Mouse (Mus musculus) T-helper 17 cell (primary cell): ENCODE results near the gene Mpz.

Source experiments
- in situ Hi-C, 2 experiments: fragments of 300-600 bp; cut with MboI, MseI; formaldehyde crosslinking; loops; 1 replicate in 1 of 2; 2 replicates in 1 of 2; pipeline ENCODE4 v1.15.1; 2025; ENCODE audit warnings: high pct_unique_total_duplicates in 2 of 2

Gene Mpz

GRCm38 (mm10) chr1:171184314-171184713, 33.8 kb downstream of the Mpz start:
- in situ Hi-C loops, result no loop called here

GRCm38 (mm10) chr1:171185655-171186054, 35.1 kb downstream of the Mpz start:
- in situ Hi-C loops, result no loop called here

GRCm38 (mm10) chr1:171187851-171188700, 37.6 kb downstream of the Mpz start:
- in situ Hi-C loops, result no loop called here

GRCm38 (mm10) chr1:171189046-171189445, 38.5 kb downstream of the Mpz start:
- in situ Hi-C loops, result no loop called here

GRCm38 (mm10) chr1:171189476-171190114, 39.1 kb downstream of the Mpz start:
- in situ Hi-C loops, result no loop called here

GRCm38 (mm10) chr1:171190832-171191231, 40.3 kb downstream of the Mpz start:
- in situ Hi-C loops, result no loop called here

GRCm38 (mm10) chr1:171192283-171192682, 41.8 kb downstream of the Mpz start:
- in situ Hi-C loops, result no loop called here

GRCm38 (mm10) chr1:171193093-171193840, 42.8 kb downstream of the Mpz start:
- in situ Hi-C loops, result no loop called here

GRCm38 (mm10) chr1:171193911-171194830, 43.7 kb downstream of the Mpz start:
- in situ Hi-C loops, result no loop called here

GRCm38 (mm10) chr1:171195046-171195822, 44.7 kb downstream of the Mpz start:
- in situ Hi-C loops, result no loop called here

- in situ Hi-C loops, result no loop called here
Measured at GRCm38 (mm10) chr1:171195887-171196397, 45.4 kb downstream of the Mpz start, which contains the start of gene Pcp4l1. Gene Pcp4l1, minus strand, starts transcription at chr1:171196268.

GRCm38 (mm10) chr1:171199532-171199931, 49.0 kb downstream of the Mpz start:
- in situ Hi-C loops, result no loop called here

- in situ Hi-C loops, result no loop called here
Measured at GRCm38 (mm10) chr1:171200769-171201168, 50.3 kb downstream of the Mpz start.

- in situ Hi-C loops, result no loop called here
Measured at GRCm38 (mm10) chr1:171203471-171204248, 53.1 kb downstream of the Mpz start.

GRCm38 (mm10) chr1:171204249-171204644, 53.7 kb downstream of the Mpz start:
- in situ Hi-C loops, result no loop called here

GRCm38 (mm10) chr1:171205704-171206493, 55.4 kb downstream of the Mpz start:
- in situ Hi-C loops, result no loop called here

GRCm38 (mm10) chr1:171209409-171209808, 58.9 kb downstream of the Mpz start:
- in situ Hi-C loops, result no loop called here
